Mouse (Mus musculus) left cerebral cortex, postnatal 14 days (tissue): ENCODE measurements around the gene 2810004N23Rik. TPM values are rescaled to one million over a fixed set of nuclear protein-coding genes. Genes with fewer than 3 reads are reported as not detected.

ENCODE experiments used
- DNase-seq, 2 experiments: peaks; one replicate each; pipeline ENCODE4 v3.0.0; 2021 to 2022; ENCODE audit warnings: low spot score in 2 of 2, mixed read lengths in 1 of 2
- intact Hi-C: fragments of 180-260 bp; cut with DNase I; formaldehyde crosslinking; loops from one replicate; pipeline ENCODE4 v1.15.1; 2025
- long read RNA-seq, 2 experiments: library from polyadenylated mRNA; stranded (forward); transcript quantifications; one replicate each; pipeline ENCODE4 v2.0.0; 2021
- total RNA-seq, 2 experiments: library from RNA; stranded (reverse); gene quantifications; 2 replicates each; pipeline ENCODE4 v1.2.3; 2021

Gene 2810004N23Rik
- total RNA-seq, result 10 to 100 TPM; 20.1 to 20.4 TPM
- long read RNA-seq, experiment 1, transcript 2810004N23Rik-201 (7 exons, 2,340 nt), result major isoform, 18 of 18 reads
- long read RNA-seq, experiment 1, partial matches to known transcripts, result 0 of 18 reads
- long read RNA-seq, experiment 1, other reads (novel, unspliced or antisense), result 0 of 18 reads
- long read RNA-seq, experiment 2, transcript 2810004N23Rik-201 (7 exons, 2,340 nt), result major isoform, 21 of 29 reads
- long read RNA-seq, experiment 2, partial matches to known transcripts, result 1 of 29 reads
- long read RNA-seq, experiment 2, other reads (novel, unspliced or antisense), result 4 of 29 reads

DNA sequence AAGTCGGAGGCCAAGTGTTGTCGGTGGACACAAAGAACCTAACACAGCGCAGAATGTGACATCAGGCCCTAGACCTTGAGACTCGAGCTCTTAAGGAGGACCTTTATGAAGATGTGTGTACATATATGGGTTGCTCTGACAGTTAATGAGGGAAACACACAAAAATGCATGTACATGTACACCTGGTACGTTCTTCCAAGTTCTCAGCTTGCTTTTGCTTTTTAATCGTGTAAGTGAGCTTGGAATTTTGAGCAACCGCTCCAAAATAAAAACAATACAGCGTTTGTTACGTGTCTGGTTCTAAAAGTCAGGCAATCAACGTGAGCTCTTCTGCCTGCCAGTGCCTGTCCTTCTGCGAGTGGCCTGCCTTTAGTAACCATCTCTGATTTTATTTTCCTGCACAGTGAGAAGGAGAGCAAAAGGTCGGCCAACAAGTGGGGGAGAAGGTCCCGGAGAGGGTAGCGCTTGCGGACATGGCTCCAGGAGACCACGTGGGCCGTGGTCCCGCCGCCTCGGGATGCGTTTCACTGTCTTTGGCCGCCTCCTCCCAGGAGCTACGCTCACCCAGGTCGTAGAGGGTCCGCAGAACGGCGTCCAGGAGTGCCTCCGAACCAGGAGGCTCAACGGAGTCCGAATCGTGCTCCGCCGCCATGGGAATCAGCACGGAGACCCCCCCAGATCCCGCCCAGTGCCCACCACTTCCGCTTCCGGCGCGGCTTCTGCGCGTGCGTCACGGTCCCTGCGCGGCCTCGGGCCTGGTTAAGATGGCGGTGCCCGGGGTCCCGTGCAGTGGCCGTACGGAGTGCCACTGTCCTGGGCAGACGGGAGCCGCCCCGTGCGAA lies at the start of gene 2810004N23Rik, which contains the start of gene Gnpat:
2810004N23Rik (minus strand) TSS at position 800 of the 842 bp plus-strand sequence.
Gnpat (plus strand) TSS at position 713 of the 842 bp plus-strand sequence.
- intact Hi-C loops, result no loop called here
- DNase-seq, result peak; percentile 90 to 93

DNA sequence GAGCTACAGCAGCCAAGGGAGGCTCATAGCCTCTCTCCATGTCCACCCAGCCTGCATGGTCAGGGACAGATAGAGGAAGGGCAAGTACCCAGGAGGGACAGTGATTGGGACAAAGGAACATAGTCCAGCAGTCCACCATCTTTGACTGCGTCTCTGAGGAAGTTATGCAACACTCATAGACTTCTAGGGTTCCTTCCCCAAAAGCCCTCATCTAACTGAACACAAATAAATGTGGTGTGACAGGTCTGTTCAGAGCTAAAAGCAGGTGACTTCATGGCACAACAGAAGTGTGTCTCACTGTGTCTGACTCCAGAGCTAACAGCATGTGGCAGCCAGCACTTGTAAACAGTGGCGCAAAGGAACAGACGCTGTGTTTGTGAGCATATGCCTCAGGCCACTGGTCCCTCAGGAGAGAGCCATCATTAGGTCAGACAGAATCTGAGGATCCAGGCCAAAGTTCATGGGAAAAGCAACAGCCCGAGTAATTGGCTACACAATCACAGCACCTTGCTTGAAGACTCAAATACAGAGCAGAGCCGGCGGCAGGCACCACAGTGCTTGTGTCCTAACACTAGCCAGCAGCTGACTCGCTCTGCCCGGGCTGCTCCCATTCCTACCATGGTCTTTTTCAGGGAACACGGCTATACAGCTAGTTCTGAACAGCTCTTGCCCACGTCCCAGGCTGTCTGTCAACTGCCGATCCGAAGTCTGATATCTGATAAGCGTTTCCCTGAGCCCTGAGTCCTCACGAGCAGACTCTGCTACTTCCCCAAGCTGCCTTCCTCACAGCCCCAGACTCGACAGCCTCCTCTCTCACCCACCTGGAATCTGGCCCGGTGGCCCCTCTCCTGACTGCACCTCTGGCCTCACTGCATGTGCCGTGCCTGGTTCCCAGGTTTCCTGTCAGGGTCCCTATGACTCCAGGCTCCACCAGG lies 49.3 kb upstream of the 2810004N23Rik start:
- DNase-seq, result no peak
- intact Hi-C loops, result no loop called here

DNA sequence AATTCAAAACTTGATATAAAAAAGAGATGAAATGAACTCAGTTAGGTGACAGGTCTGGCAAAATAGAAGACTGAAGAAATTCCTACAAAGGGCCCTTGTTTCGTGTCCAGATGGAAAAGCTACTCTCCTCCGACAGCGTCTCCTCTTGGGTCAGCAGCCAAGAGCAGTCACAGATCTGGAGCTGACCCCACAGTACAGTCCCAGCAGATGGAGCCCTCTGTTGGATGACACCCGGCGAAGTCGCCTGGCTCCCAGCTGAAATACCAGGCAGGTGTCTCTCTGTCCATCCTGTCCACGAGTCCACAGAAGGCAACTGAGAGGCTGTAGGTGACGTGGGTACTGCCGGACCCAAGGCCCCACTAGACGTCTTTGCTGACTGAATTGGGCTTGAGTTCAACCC lies 47.4 kb upstream of the 2810004N23Rik start:
- DNase-seq, result no peak
- intact Hi-C loops, result no loop called here

DNA sequence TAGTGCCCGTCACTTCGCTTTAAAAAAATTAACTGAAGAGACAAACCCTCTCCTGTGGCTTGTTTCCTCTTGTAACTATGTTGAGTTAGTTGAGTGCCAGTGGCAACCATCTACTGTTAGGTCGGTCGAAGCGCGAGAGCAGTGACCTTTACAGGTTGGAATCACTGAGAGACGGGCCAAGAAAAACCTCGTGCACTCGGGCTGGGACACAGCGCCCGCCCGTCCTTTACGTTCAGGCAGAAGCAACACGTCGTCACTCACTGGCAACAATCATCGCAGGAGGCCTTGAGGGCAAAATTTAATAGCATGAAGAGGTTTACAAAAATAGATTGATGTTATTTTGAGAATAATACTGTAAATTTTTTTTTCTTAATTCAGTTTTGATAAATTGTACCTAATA lies 47.0 kb upstream of the 2810004N23Rik start:
- no peak for DNase-seq
- intact Hi-C loops, result no loop called here

DNA sequence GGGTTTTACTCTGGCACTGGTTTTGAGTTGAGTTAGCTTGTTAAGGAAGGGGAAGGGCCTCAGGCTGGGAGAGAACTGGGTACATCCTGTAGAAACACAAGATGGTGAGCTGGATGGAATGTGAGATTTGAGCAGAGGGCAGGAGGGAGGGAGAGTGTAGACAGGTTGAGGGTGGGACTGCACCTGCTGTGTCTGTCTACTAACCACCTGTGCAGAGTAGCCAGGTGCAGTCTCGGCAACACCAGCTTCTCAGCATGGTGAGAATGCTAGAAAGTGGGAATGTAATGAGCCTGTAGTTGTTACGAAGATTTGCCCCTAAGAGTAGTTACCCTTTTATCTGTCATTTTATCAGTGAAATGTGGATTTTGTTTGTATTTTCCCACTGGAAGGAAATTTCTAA lies 42.6 kb upstream of the 2810004N23Rik start:
- DNase-seq, result no peak
- intact Hi-C loops, result no loop called here

DNA sequence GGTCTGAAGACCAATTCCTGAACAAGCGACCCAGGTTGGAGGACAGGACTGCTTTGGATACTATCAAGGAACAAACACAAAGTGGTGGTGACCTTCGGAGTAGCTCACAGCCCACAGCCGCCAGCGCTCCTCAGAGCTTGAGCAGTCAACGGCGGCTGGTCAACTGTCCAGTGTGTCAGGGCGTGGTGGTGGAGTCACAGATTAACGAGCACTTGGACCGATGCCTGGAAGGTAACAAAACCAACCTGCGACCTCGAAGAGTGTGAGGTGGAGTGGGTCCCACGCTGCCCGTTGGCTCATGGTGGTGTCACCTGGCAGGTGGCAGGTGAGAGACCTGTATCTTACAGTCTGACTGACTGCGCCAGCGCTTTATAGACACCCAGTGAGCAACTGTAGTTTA lies 40.3 kb upstream of the 2810004N23Rik start:
- intact Hi-C loops, result no loop called here
- DNase-seq, result no peak

DNA sequence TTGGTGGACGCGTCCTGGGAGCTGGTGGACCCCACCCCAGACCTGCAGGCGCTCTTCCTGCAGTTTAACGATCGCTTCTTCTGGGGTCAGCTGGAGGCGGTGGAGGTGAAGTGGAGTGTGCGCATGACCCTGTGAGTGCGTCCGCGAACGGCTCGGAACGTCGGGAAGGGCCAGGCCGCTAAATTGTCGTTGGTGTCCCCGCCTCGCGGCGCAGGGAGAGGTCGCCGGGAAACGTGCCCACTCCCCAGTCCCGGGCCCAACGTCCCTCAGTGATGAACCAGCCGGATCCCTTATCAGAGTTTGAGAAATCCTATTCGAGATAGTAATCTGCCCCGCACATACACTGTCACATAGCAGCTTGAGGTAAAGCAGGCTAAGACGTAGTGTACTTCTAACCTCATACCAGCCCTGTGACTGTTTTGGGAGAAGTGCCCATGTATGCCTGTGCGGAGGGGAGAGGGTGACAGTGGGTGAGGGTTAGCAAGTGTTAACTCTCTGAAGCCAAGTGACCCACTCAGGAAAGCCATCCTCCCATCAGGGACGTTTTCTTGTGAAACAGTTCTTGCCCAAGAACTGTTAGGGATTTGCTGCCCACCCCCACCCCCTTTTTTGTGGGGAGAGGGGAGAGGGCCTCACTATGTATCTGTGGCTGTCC lies 35.5 kb upstream of the 2810004N23Rik start:
- intact Hi-C loops, result loop anchor here (5.0 kb wide), 2 partner anchors 49 to 134 kb away; partner anchors contain the start of gene Egln1
- DNase-seq, result peak in 1 of 2 experiments; percentile 25

DNA sequence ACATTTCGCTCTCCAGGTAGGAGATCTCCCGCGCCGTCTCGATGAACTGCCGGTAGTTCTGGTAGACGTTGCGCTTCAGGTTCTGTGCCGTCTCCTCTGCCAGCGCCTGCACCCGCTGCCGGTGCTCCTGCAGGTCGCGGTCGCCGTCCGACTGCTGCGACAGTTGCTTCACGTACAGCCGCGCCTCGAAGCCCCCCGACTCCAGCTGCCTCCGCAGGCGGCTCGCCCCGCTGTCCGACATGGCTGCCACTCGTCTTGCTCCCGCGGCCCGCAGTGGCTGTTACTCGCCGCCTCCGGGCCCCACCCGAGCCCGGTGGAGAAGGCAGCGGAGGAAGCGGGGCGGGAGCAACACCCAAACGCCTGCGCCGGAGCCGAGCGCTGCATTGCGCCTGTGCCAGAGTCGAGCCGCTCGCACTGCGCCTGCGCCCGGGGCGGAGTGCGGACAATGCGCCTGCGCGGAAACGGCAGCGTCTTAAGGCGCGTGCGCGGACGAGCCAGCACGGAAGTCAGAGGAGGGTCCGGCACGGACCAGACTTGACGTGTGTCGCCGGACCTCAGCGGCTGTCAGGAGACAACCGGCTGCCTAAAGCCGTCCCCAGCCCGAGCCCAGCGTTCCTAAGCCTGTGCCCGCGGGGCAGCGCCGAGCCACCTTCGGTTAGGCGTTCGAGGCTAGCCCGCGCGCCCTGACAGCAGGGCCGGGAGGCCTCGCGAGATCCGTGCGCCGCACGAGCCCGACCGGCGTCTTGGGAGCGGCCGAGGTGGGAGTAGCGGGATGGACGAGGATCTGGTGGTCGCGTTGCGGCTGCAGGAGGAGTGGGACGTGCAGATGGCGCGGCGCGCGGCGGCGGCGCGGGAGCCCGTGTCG lies 34.7 kb upstream of the 2810004N23Rik start, which contains the start of the genes Exoc8 and Sprtn:
Exoc8 (minus strand) TSS at position 320 of the 865 bp plus-strand sequence.
Sprtn (plus strand) TSS at position 501 of the 865 bp plus-strand sequence.
- intact Hi-C loops, result loop anchor here (5.0 kb wide), 2 partner anchors 50 to 135 kb away; partner anchors contain the start of gene Egln1

DNA sequence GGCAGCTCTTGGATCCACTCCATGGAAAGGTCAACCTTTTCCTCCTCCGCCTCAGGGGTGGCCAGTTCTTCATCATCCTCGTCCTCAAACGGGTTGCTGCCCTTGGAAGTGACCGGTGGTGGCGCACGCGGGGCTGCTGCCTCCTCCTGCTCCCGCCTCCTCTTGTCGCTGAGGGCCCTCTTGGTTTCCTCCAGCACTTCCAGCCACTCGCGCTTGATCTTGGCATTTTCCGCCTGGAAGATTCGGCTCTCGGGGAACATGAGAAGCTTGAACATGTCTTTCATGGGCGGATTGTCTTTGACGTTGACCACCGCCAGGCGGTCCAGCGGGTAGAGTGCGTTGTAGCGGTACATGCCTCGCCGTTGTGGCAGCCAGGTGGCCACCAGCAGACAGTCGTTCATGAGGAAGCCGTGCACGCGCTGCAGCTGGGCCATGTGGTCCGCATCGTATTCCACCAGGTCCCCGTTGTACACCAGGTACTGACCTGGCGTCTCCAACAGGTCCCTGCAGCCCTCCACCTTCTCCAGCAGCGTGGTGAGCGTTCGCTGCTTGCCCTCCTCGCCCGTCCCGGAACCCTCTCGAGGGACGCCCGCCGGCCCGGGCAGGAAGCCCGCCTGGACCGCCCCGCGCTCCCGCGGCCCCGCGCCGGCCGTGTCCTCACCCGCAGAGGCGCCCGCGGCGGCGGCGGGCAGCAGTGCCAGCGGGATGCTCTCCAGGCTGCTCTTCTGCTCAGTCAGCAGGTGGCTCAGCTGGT lies 33.9 kb upstream of the 2810004N23Rik start:
- DNase-seq, result peak; percentile 64 to 73
- intact Hi-C loops, result loop anchor here (5.0 kb wide), 2 partner anchors 50 to 135 kb away; partner anchors contain the start of gene Egln1

More for the DNA sequence above, 34.7 kb upstream of the 2810004N23Rik start, which contains the start of the genes Exoc8 and Sprtn:
- DNase-seq, result peak; percentile 97 to 99

DNA sequence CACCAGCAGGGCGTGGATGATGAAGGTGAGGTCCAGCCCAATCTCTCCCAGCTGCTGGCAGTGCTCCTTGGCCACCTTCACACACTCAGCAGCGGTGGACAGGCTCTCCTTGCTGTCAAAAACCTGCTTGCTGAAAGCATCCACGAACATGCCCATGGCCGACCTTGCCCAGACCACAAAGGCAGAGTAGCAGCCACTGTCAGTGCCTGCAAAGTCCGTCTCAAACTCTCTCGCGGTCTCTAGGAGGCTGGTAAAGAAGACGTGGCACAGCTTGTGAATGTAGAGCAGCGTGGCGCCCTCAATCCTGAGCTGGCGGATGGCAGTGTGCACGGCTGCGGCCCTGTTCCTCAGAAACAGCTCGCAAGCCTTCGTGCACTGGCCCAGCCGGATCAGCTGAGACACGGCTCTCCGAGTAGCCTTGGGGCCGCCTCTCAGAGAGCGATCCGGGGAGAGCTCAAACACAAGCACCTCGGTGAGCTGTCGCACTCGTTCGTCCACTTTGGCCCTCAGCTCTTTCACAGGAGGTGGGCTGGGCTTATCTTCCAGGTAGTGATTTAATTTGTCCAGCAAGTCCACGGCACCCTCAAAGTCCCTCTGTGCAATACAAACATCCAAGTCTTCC lies 33.2 kb upstream of the 2810004N23Rik start:
- intact Hi-C loops, result loop anchor here (5.0 kb wide), 2 partner anchors 51 to 136 kb away; partner anchors contain the start of gene Egln1
- DNase-seq, result no peak

DNA sequence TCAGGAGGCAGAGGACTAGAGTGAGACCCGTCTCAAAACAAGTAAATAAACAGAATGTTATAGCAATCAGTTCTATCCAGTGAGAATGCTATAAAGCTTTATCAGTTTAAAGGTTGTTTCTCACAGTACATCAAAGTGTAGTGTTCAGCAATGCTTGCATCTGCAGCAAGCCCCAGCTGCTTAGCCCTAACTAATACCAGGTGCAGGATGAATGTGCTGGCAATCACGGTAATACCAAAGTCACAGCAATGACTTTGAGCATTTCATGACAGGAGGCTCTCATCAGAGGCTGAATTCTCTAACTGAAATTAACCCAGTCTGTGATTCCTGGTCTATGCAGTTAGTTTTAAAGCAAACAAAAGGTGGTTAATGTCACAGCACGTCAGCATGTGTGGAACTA lies 29.7 kb upstream of the 2810004N23Rik start:
- no peak for DNase-seq
- intact Hi-C loops, result no loop called here

DNA sequence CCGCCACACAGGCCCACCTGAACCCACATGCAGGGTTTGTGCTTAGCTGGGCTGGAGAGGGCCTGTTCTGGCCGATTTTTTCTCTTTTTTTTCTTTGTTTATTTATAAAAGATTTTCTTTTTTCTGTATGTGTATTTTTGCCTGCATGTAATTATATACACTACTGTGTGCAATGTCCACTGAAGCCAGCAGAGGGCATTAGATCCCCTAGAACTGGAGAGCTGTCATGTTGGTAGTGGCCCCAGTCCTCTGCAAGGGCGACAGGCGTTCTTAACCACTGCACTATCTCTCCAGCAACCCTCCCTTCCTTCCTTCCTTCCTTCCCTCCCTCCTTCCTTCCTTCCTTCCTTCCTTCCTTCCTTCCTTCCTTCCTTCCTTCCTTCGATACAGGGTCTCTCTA lies 25.5 kb upstream of the 2810004N23Rik start:
- intact Hi-C loops, result no loop called here
- no peak for DNase-seq

DNA sequence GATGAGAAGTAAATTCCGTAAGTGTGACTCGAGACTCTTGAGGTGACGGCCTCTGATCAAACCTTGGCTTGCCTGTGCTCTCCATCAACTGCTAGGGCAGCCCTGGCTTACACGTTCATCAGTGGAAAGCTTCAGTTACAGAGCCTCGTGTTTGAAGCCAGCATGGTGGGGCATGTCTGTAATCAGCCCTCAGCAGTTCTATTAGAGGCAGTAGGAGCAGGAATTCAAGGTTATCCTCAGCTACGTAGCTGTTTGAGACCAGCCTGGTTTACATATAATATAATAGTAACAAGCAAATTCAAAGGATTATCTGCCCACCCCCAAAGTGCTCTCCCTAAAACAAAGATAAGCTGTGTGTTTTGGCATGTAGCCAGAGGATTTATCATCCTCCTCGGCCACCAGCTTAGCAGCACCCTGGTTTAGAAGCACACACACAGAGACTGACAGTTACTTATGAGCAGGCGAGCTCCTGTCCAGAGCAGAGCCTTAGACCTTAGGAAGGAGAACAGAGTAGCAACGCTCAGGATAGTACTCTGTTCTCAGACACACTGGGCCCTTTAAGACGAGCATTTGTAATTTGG lies 16.1 kb upstream of the 2810004N23Rik start:
- intact Hi-C loops, result no loop called here
- DNase-seq, result no peak

DNA sequence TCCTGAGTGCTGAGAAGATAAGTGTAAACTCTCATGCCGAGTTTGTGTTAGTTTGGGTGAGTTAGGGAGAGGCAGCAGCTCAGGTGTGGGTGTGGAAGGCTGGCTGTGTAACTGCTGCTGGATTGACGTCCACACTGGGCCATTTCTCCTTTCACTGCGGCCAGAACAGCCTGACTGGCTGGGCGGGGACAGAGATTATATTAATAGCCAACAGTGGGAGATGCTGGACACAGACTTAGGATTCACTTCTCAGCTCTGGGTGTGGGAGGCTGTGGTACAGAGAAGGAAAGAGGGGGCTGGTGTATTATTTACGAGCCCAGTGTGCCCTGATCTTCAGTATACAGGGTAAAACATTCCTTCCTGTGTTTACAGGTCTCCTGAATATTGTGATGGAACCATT lies 15.2 kb upstream of the 2810004N23Rik start:
- intact Hi-C loops, result no loop called here
- DNase-seq, result no peak

DNA sequence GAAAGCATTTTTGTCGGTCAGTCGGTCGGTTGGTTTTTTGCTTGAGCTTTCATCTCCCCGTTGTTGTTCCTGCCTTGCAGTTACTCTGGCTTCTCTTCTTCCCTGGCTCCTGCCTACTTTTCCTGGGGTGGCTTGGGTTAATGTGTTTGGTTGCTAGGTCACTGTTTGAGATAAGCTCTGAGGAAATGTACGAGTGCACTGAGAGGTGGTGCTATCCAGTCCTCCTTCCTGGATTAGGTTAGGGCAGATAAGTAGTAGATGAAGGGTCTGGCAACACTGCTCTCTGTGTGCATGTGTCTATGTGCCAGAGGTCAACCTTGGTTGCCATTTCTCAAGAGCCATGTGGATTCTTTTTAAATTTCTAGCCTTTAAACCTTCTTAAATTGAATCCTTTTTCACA lies 9.8 kb upstream of the 2810004N23Rik start:
- intact Hi-C loops, result no loop called here
- no peak for DNase-seq

DNA sequence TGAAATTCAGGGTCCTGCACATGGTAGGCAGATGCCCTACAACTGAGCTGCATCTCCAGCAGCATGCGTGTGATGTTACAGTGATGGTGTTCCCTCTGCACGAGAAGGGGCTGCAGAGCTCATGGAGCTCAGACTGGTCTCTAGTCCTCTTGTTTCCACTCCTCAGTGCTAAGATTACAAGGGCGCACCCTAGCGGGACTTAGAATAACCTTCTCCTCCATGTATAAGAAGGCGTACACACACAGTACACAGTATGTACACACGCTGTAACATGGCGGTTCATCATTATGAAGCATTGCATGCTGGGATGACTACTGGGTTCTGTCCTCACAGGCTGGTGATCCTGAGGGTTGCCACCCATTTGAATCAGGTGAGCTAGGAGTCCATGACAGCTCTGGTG lies 9.2 kb upstream of the 2810004N23Rik start:
- DNase-seq, result no peak
- intact Hi-C loops, result no loop called here
